13 mouse cellular contexts compared by ENCODE assay signal in the genomic region with DNA sequence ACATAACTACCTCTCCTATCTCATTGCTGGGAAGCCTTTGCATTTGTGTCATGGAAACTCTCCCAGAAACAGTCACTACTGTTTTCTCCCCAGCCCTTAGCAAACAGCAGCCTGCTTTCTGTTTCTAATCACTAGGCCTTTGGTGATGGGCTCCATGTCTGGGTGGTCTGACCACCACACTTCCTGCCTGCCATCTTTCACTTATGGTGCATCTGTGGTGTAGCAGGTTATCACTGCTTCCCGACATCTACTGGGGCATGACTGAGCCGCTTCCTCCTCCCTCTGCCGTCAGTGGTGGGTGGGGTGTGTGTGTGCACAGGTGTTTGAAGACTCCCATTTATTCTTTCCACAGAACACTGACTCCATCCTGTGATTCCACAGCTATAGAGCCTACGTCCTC.
DNase-seq lines count a peak whose midpoint lies in the region; ATAC-seq and TF ChIP-seq lines count a peak whose summit lies in the region.
"Had no signal": no experiment of that assay in that cellular context is flagged by ENCODE, and none has a peak within 500 bp of the region (broad histone marks: within the 10 kb centered on the region; RNA-seq: fewer than 3 reads in every experiment).

No protein-coding gene starts in this region.

- H3K27me3 ChIP-seq in small intestine, adult 2 months (ENCODE audit: control insufficient read depth, insufficient read depth, low read length) = no peaks in the 10 kb centered on the region
- H3K27me3 ChIP-seq: midbrain, embryonic 15.5 days had no signal

- H3K4me3 ChIP-seq in small intestine, adult 2 months (ENCODE audit: low read depth, low read length) = no peak overlapping the region
- H3K4me3 ChIP-seq: midbrain, embryonic 15.5 days had no signal

- H3K36me3 ChIP-seq in small intestine, adult 2 months (ENCODE audit: control insufficient read depth, insufficient read depth, low read length) = no peaks in the 10 kb centered on the region
- H3K36me3 ChIP-seq: midbrain, embryonic 15.5 days had no signal

- peak; percentile 22 for ATAC-seq in frontal cortex, adult (ENCODE audit: low TSS enrichment)
- ATAC-seq: forebrain, embryonic 16.5 days; midbrain, embryonic 15.5 days had no signal

- H3K4me1 ChIP-seq in small intestine, adult 2 months (ENCODE audit: control insufficient read depth, insufficient read depth, insufficient read length, low read length) = peaks cover 16% of the 10 kb centered on the region

- TF ChIP-seq CTCF in small intestine, adult 2 months (IDR thresholded peaks at IDR 0.05; ENCODE audit: extremely low read depth, insufficient read length, insufficient replicate concordance, low read depth, low read length) = no peak

- WGBS in small intestine, adult 2 months = 41% methylated on average over 4 of the region's 4 CpGs

- DNase-seq in frontal cortex, postnatal 36 days (ENCODE audit: low spot score in 2 of 2) = no peak
- peak; percentile 47 to 64 for DNase-seq in spleen, adult 18-20 months
- DNase-seq in spleen, postnatal 4 days (ENCODE audit: low spot score in 2 of 2) = no peak
- DNase-seq in thymus, postnatal 4 days = peak; percentile 72
- no peak for DNase-seq in ovary, adult 18-20 months (ENCODE audit: low spot score)
- no peak for DNase-seq in cerebellum, postnatal 4 days (ENCODE audit: low spot score in 2 of 2)
- DNase-seq: adrenal gland, postnatal 10 days; kidney, postnatal 4 days; lung, embryonic 14.5 days had no signal

- peak overlapping the region; percentile 48 for H3K27ac ChIP-seq in small intestine, adult 2 months (ENCODE audit: insufficient read depth, low read depth, low read length)
- H3K27ac ChIP-seq: midbrain, embryonic 15.5 days had no signal

- no peak for TF ChIP-seq POLR2A in small intestine, adult 2 months (IDR thresholded peaks at IDR 0.05; ENCODE audit: low read depth, low read length)

Comparison
In these comparisons a context has a peak if more than half of its experiments do, and no peak if none do; other contexts are left out.
1. DNase-seq: peak in spleen, adult 18-20 months (2 of 2) and thymus, postnatal 4 days (single experiment); none in frontal cortex, postnatal 36 days (0 of 2), spleen, postnatal 4 days (0 of 2), ovary, adult 18-20 months (single experiment) and cerebellum, postnatal 4 days (0 of 2).